Mouse (Mus musculus): ENCODE measurements at regions not wholly inside any gene's neighbourhood (a gene's known extent, or its start where the extent isn't known, plus 50 kb on each side); places are given as distances from the start of the nearest gene placed in this dataset.

GRCm38 (mm10) chr8:89138416-89139125 lies 94.6 kb upstream of the Sall1 start:
- TF ChIP-seq CTCF (IDR thresholded peaks at IDR 0.05; ENCODE audit: extremely low read depth, insufficient read length, insufficient replicate concordance, low read depth, low read length) (no peak), POLR2A (IDR thresholded peaks at IDR 0.05; ENCODE audit: low read depth, low read length) (no peak)
- WGBS = 71% methylated on average over 8 of the region's 8 CpGs
- no peak overlapping the region for H3K4me3 ChIP-seq (ENCODE audit: low read depth, low read length)
- no peak overlapping the region for H3K27ac ChIP-seq (ENCODE audit: insufficient read depth, low read depth, low read length)
- no peaks in the 10 kb centered on the region for H3K36me3 ChIP-seq (ENCODE audit: control insufficient read depth, insufficient read depth, low read length)
- no peaks in the 10 kb centered on the region for H3K27me3 ChIP-seq (ENCODE audit: control insufficient read depth, insufficient read depth, low read length)
- H3K4me1 ChIP-seq (ENCODE audit: control insufficient read depth, insufficient read depth, insufficient read length, low read length) = no peaks in the 10 kb centered on the region

GRCm38 (mm10) chr8:89134581-89135484 lies 90.9 kb upstream of the Sall1 start:
- no peaks in the 10 kb centered on the region for H3K36me3 ChIP-seq (ENCODE audit: control insufficient read depth, insufficient read depth, low read length)

GRCm38 (mm10) chr8:89134058-89134457 lies 90.1 kb upstream of the Sall1 start:
- Histone ChIP-seq H3K4me3 (ENCODE audit: low read depth, low read length) (no peak overlapping the region), H3K27ac (ENCODE audit: insufficient read depth, low read depth, low read length) (no peak overlapping the region), H3K4me1 (ENCODE audit: control insufficient read depth, insufficient read depth, insufficient read length, low read length) (no peaks in the 10 kb centered on the region), H3K36me3 (ENCODE audit: control insufficient read depth, insufficient read depth, low read length) (no peaks in the 10 kb centered on the region), H3K27me3 (ENCODE audit: control insufficient read depth, insufficient read depth, low read length) (no peaks in the 10 kb centered on the region)
- TF ChIP-seq CTCF (IDR thresholded peaks at IDR 0.05; ENCODE audit: extremely low read depth, insufficient read length, insufficient replicate concordance, low read depth, low read length) = no peak
- TF ChIP-seq POLR2A (IDR thresholded peaks at IDR 0.05; ENCODE audit: low read depth, low read length) = no peak
- 46% methylated on average over 5 of the region's 5 CpGs for WGBS

More at GRCm38 (mm10) chr8:89134581-89135484, 90.9 kb upstream of the Sall1 start:
- H3K4me1 ChIP-seq (ENCODE audit: control insufficient read depth, insufficient read depth, insufficient read length, low read length) = no peaks in the 10 kb centered on the region
- no peak overlapping the region for H3K4me3 ChIP-seq (ENCODE audit: low read depth, low read length)
- H3K27ac ChIP-seq (ENCODE audit: insufficient read depth, low read depth, low read length) = no peak overlapping the region
- no peaks in the 10 kb centered on the region for H3K27me3 ChIP-seq (ENCODE audit: control insufficient read depth, insufficient read depth, low read length)
- TF ChIP-seq CTCF (IDR thresholded peaks at IDR 0.05; ENCODE audit: extremely low read depth, insufficient read length, insufficient replicate concordance, low read depth, low read length) = no peak
- no peak for TF ChIP-seq POLR2A (IDR thresholded peaks at IDR 0.05; ENCODE audit: low read depth, low read length)
- WGBS = 73% methylated on average over 19 of the region's 19 CpGs

- H3K4me1 ChIP-seq (ENCODE audit: control insufficient read depth, insufficient read depth, insufficient read length, low read length) = no peaks in the 10 kb centered on the region
- H3K27me3 ChIP-seq (ENCODE audit: control insufficient read depth, insufficient read depth, low read length) = no peaks in the 10 kb centered on the region
- no peak overlapping the region for H3K4me3 ChIP-seq (ENCODE audit: low read depth, low read length)
- no peaks in the 10 kb centered on the region for H3K36me3 ChIP-seq (ENCODE audit: control insufficient read depth, insufficient read depth, low read length)
- 74% methylated on average over 6 of the region's 6 CpGs for WGBS
- H3K27ac ChIP-seq (ENCODE audit: insufficient read depth, low read depth, low read length) = no peak overlapping the region
- TF ChIP-seq POLR2A (IDR thresholded peaks at IDR 0.05; ENCODE audit: low read depth, low read length) = no peak
- TF ChIP-seq CTCF (IDR thresholded peaks at IDR 0.05; ENCODE audit: extremely low read depth, insufficient read length, insufficient replicate concordance, low read depth, low read length) = no peak
Observed at GRCm38 (mm10) chr8:89121051-89121450, 77.1 kb upstream of the Sall1 start.

- H3K4me1 ChIP-seq (ENCODE audit: control insufficient read depth, insufficient read depth, insufficient read length, low read length) = no peaks in the 10 kb centered on the region
- H3K27ac ChIP-seq (ENCODE audit: insufficient read depth, low read depth, low read length) = no peak overlapping the region
- H3K27me3 ChIP-seq (ENCODE audit: control insufficient read depth, insufficient read depth, low read length) = no peaks in the 10 kb centered on the region
- 63% methylated on average over 15 of the region's 15 CpGs for WGBS
- H3K4me3 ChIP-seq (ENCODE audit: low read depth, low read length) = no peak overlapping the region
- TF ChIP-seq CTCF (IDR thresholded peaks at IDR 0.05; ENCODE audit: extremely low read depth, insufficient read length, insufficient replicate concordance, low read depth, low read length) (no peak), POLR2A (IDR thresholded peaks at IDR 0.05; ENCODE audit: low read depth, low read length) (no peak)
- no peaks in the 10 kb centered on the region for H3K36me3 ChIP-seq (ENCODE audit: control insufficient read depth, insufficient read depth, low read length)
Observed at GRCm38 (mm10) chr8:89107895-89108660, 64.1 kb upstream of the Sall1 start.

GRCm38 (mm10) chr8:89106346-89106745 lies 62.4 kb upstream of the Sall1 start:
- Histone ChIP-seq H3K27me3 (ENCODE audit: control insufficient read depth, insufficient read depth, low read length) (no peaks in the 10 kb centered on the region), H3K4me1 (ENCODE audit: control insufficient read depth, insufficient read depth, insufficient read length, low read length) (no peaks in the 10 kb centered on the region), H3K36me3 (ENCODE audit: control insufficient read depth, insufficient read depth, low read length) (no peaks in the 10 kb centered on the region), H3K27ac (ENCODE audit: insufficient read depth, low read depth, low read length) (no peak overlapping the region), H3K4me3 (ENCODE audit: low read depth, low read length) (no peak overlapping the region)
- TF ChIP-seq POLR2A (IDR thresholded peaks at IDR 0.05; ENCODE audit: low read depth, low read length) = no peak
- TF ChIP-seq CTCF (IDR thresholded peaks at IDR 0.05; ENCODE audit: extremely low read depth, insufficient read length, insufficient replicate concordance, low read depth, low read length) = no peak
- whole genome bisulfite sequencing = 76% methylated on average over 4 of the region's 4 CpGs

All from small intestine, adult 2 months (tissue).